Mouse (Mus musculus): ENCODE measurements around the gene Brox.

- TF ChIP-seq CTCF (IDR thresholded peaks at IDR 0.05; ENCODE audit: borderline replicate concordance, insufficient read depth, low read length) = no peak
- no peak for TF ChIP-seq POLR2A (IDR thresholded peaks at IDR 0.05; ENCODE audit: low read depth, low read length)
Observed at GRCm38 (mm10) chr1:183299161-183299560, 2.1 kb upstream of the Brox start.

Measured in embryonic fibroblast, embryonic 13.5 days (primary cell).